Mouse (Mus musculus): ENCODE measurements at regions not wholly inside any gene's neighbourhood (a gene's known extent, or its start where the extent isn't known, plus 50 kb on each side); places are given as distances from the start of the nearest gene placed in this dataset.

GRCm38 (mm10) chr12:14088960-14089359 lies 62.9 kb downstream of the Fam84a start:
- H3K27me3 ChIP-seq (ENCODE audit: insufficient read depth, poor library complexity, severe bottlenecking), result no peaks in the 10 kb centered on the region
- no peak overlapping the region for H3K4me3 ChIP-seq
- DNase-seq (ENCODE audit: low spot score), result no peak
- H3K27ac ChIP-seq, result no peak overlapping the region
- H3K9me3 ChIP-seq, result no peaks in the 10 kb centered on the region
- H3K4me1 ChIP-seq, result no peaks in the 10 kb centered on the region
- H3K36me3 ChIP-seq, result no peaks in the 10 kb centered on the region
- WGBS, result 40% methylated on average over 2 of the region's 2 CpGs

GRCm38 (mm10) chr12:14082771-14083170 lies 69.1 kb downstream of the Fam84a start:
- no peak for DNase-seq (ENCODE audit: low spot score)
- WGBS, result 87% methylated on average over 3 of the region's 3 CpGs
- no peaks in the 10 kb centered on the region for H3K9me3 ChIP-seq
- H3K27me3 ChIP-seq (ENCODE audit: insufficient read depth, poor library complexity, severe bottlenecking), result no peaks in the 10 kb centered on the region
- H3K36me3 ChIP-seq, result no peaks in the 10 kb centered on the region
- no peaks in the 10 kb centered on the region for H3K4me1 ChIP-seq
- H3K4me3 ChIP-seq, result no peak overlapping the region
- no peak overlapping the region for H3K27ac ChIP-seq

- Histone ChIP-seq H3K9me3 (no peaks in the 10 kb centered on the region), H3K27me3 (ENCODE audit: insufficient read depth, poor library complexity, severe bottlenecking) (no peaks in the 10 kb centered on the region), H3K27ac (no peak overlapping the region), H3K4me3 (no peak overlapping the region), H3K4me1 (no peaks in the 10 kb centered on the region), H3K36me3 (no peaks in the 10 kb centered on the region)
- no peak for DNase-seq (ENCODE audit: low spot score)
- WGBS, result 73% methylated on average over 1 of the region's 1 CpGs
These were observed 72.0 kb downstream of the Fam84a start for GRCm38 (mm10) chr12:14079892-14080291.

GRCm38 (mm10) chr12:14069049-14069448 lies 82.8 kb downstream of the Fam84a start:
- 68% methylated on average over 4 of the region's 4 CpGs for WGBS
- no peaks in the 10 kb centered on the region for H3K27me3 ChIP-seq (ENCODE audit: insufficient read depth, poor library complexity, severe bottlenecking)
- no peaks in the 10 kb centered on the region for H3K9me3 ChIP-seq
- no peak for DNase-seq (ENCODE audit: low spot score)
- H3K36me3 ChIP-seq, result no peaks in the 10 kb centered on the region
- no peak overlapping the region for H3K4me3 ChIP-seq
- H3K4me1 ChIP-seq, result no peaks in the 10 kb centered on the region
- no peak overlapping the region for H3K27ac ChIP-seq

GRCm38 (mm10) chr12:14065401-14065800 lies 86.5 kb downstream of the Fam84a start:
- Histone ChIP-seq H3K9me3 (no peaks in the 10 kb centered on the region), H3K4me1 (no peaks in the 10 kb centered on the region), H3K4me3 (no peak overlapping the region), H3K36me3 (no peaks in the 10 kb centered on the region), H3K27me3 (ENCODE audit: insufficient read depth, poor library complexity, severe bottlenecking) (no peaks in the 10 kb centered on the region), H3K27ac (no peak overlapping the region)
- WGBS, result 71% methylated on average over 3 of the region's 3 CpGs
- no peak for DNase-seq (ENCODE audit: low spot score)

- no peak overlapping the region for H3K27ac ChIP-seq
- H3K4me3 ChIP-seq, result no peak overlapping the region
- H3K9me3 ChIP-seq, result no peaks in the 10 kb centered on the region
- no peaks in the 10 kb centered on the region for H3K36me3 ChIP-seq
- H3K27me3 ChIP-seq (ENCODE audit: insufficient read depth, poor library complexity, severe bottlenecking), result no peaks in the 10 kb centered on the region
- WGBS, result 75% methylated on average over 4 of the region's 4 CpGs
- no peaks in the 10 kb centered on the region for H3K4me1 ChIP-seq
- DNase-seq (ENCODE audit: low spot score), result no peak
These were observed 88.6 kb downstream of the Fam84a start for GRCm38 (mm10) chr12:14063276-14063675.

- DNase-seq (ENCODE audit: low spot score), result no peak
- Histone ChIP-seq H3K4me3 (no peak overlapping the region), H3K9me3 (no peaks in the 10 kb centered on the region), H3K36me3 (no peaks in the 10 kb centered on the region), H3K4me1 (no peaks in the 10 kb centered on the region), H3K27ac (no peak overlapping the region), H3K27me3 (ENCODE audit: insufficient read depth, poor library complexity, severe bottlenecking) (no peaks in the 10 kb centered on the region)
- 79% methylated on average over 4 of the region's 4 CpGs for WGBS
These were observed 95.7 kb downstream of the Fam84a start for GRCm38 (mm10) chr12:14056116-14056515.

GRCm38 (mm10) chr12:14032363-14032762 lies 119.5 kb downstream of the Fam84a start:
- no peak for DNase-seq (ENCODE audit: low spot score)
- no peaks in the 10 kb centered on the region for H3K4me1 ChIP-seq
- 67% methylated on average over 1 of the region's 1 CpGs for WGBS
- no peaks in the 10 kb centered on the region for H3K36me3 ChIP-seq
- H3K27me3 ChIP-seq (ENCODE audit: insufficient read depth, poor library complexity, severe bottlenecking), result no peaks in the 10 kb centered on the region
- no peaks in the 10 kb centered on the region for H3K9me3 ChIP-seq
- H3K27ac ChIP-seq, result no peak overlapping the region
- H3K4me3 ChIP-seq, result no peak overlapping the region

- Histone ChIP-seq H3K27me3 (ENCODE audit: insufficient read depth, poor library complexity, severe bottlenecking) (no peaks in the 10 kb centered on the region), H3K9me3 (no peaks in the 10 kb centered on the region), H3K27ac (no peak overlapping the region), H3K4me1 (no peaks in the 10 kb centered on the region), H3K36me3 (no peaks in the 10 kb centered on the region), H3K4me3 (no peak overlapping the region)
- no peak for DNase-seq (ENCODE audit: low spot score)
These were observed 136.6 kb downstream of the Fam84a start for GRCm38 (mm10) chr12:14015271-14015670.

- Histone ChIP-seq H3K27ac (no peak overlapping the region), H3K36me3 (no peaks in the 10 kb centered on the region), H3K9me3 (no peaks in the 10 kb centered on the region), H3K27me3 (ENCODE audit: insufficient read depth, poor library complexity, severe bottlenecking) (no peaks in the 10 kb centered on the region), H3K4me1 (no peaks in the 10 kb centered on the region), H3K4me3 (no peak overlapping the region)
- DNase-seq (ENCODE audit: low spot score), result no peak
- 83% methylated on average over 1 of the region's 1 CpGs for WGBS
These were observed 145.9 kb downstream of the Fam84a start for GRCm38 (mm10) chr12:14005991-14006390.

- no peak overlapping the region for H3K27ac ChIP-seq
- no peaks in the 10 kb centered on the region for H3K36me3 ChIP-seq
- no peaks in the 10 kb centered on the region for H3K27me3 ChIP-seq (ENCODE audit: insufficient read depth, poor library complexity, severe bottlenecking)
- no peaks in the 10 kb centered on the region for H3K9me3 ChIP-seq
- no peaks in the 10 kb centered on the region for H3K4me1 ChIP-seq
- DNase-seq (ENCODE audit: low spot score), result no peak
- 56% methylated on average over 1 of the region's 1 CpGs for WGBS
- H3K4me3 ChIP-seq, result no peak overlapping the region
These were observed 150.2 kb downstream of the Fam84a start for GRCm38 (mm10) chr12:14001672-14002071.

- no peaks in the 10 kb centered on the region for H3K4me1 ChIP-seq
- H3K36me3 ChIP-seq, result no peaks in the 10 kb centered on the region
- no peak for DNase-seq (ENCODE audit: low spot score)
- WGBS, result 93% methylated on average over 1 of the region's 1 CpGs
- H3K27ac ChIP-seq, result no peak overlapping the region
- H3K27me3 ChIP-seq (ENCODE audit: insufficient read depth, poor library complexity, severe bottlenecking), result no peaks in the 10 kb centered on the region
- H3K9me3 ChIP-seq, result no peaks in the 10 kb centered on the region
- H3K4me3 ChIP-seq, result no peak overlapping the region
These were observed 167.5 kb downstream of the Fam84a start for GRCm38 (mm10) chr12:13984396-13984776.

GRCm38 (mm10) chr12:13983631-13984395 lies 168.0 kb downstream of the Fam84a start:
- no peaks in the 10 kb centered on the region for H3K9me3 ChIP-seq
- no peak for DNase-seq (ENCODE audit: low spot score)
- H3K27me3 ChIP-seq (ENCODE audit: insufficient read depth, poor library complexity, severe bottlenecking), result no peaks in the 10 kb centered on the region
- 74% methylated on average over 7 of the region's 7 CpGs for WGBS
- H3K27ac ChIP-seq, result no peak overlapping the region
- no peaks in the 10 kb centered on the region for H3K4me1 ChIP-seq
- no peaks in the 10 kb centered on the region for H3K36me3 ChIP-seq
- no peak overlapping the region for H3K4me3 ChIP-seq

GRCm38 (mm10) chr12:13964537-13964936 lies 187.3 kb downstream of the Fam84a start:
- H3K36me3 ChIP-seq, result no peaks in the 10 kb centered on the region
- no peak overlapping the region for H3K27ac ChIP-seq
- no peak for DNase-seq (ENCODE audit: low spot score)
- H3K4me1 ChIP-seq, result no peaks in the 10 kb centered on the region
- 89% methylated on average over 3 of the region's 3 CpGs for WGBS
- H3K27me3 ChIP-seq (ENCODE audit: insufficient read depth, poor library complexity, severe bottlenecking), result no peaks in the 10 kb centered on the region
- H3K4me3 ChIP-seq, result no peak overlapping the region
- H3K9me3 ChIP-seq, result no peaks in the 10 kb centered on the region

Data from heart, embryonic 10.5 days (tissue).